Mouse (Mus musculus): ENCODE measurements at regions not wholly inside any gene's neighbourhood (a gene's known extent, or its start where the extent isn't known, plus 50 kb on each side); places are given as distances from the start of the nearest gene placed in this dataset.
A peak's percentile ranks its signal among the peaks of the same experiment; 100 is the strongest.

GRCm38 (mm10) chr10:19188082-19188742 lies 168.1 kb upstream of the Olig3 start:
- TF ChIP-seq CTCF (IDR thresholded peaks at IDR 0.05; ENCODE audit: extremely low read depth, insufficient read depth, insufficient read length, insufficient replicate concordance) = no peak
- peak; percentile 41 for TF ChIP-seq POLR2A (IDR thresholded peaks at IDR 0.05; ENCODE audit: low read depth, low read length)

All from spleen, adult 2 months (tissue).